Mouse (Mus musculus) hindbrain, embryonic 11.5 days (tissue): ENCODE measurements around the gene Cpsf7. TPM values are rescaled to one million over a fixed set of nuclear protein-coding genes. Genes with fewer than 3 reads are reported as not detected.
A peak's percentile ranks its signal among the peaks of the same experiment; 100 is the strongest.
"Not testable (repeated sequence)": the region's sequence is repeated elsewhere in the genome, so short reads cannot be mapped to it uniquely, and the experiment has no call there.

Source experiments
- ATAC-seq: fragments of 200-750 bp; cut with Nextera tagmentation; 2 replicates; pipeline ENCODE4 v1.8.0; 2017; ENCODE audit warnings: mild to moderate bottlenecking, moderate TSS enrichment, moderate library complexity; ENCODE audit not compliant: low FRiP score
- DNase-seq: peaks from one replicate; pipeline ENCODE4 v3.0.0-alpha.2; 2015; ENCODE audit warnings: low spot score
- H3K27ac ChIP-seq: fragments of 300-500 bp; sonication (generic); 2 replicates; pipeline ENCODE4 v1.5.1; 2014; ENCODE audit warnings: mild to moderate bottlenecking, low read depth, low read length
- H3K27me3 ChIP-seq: fragments of 300-500 bp; sonication (generic); 2 replicates; pipeline ENCODE4 v1.6.1; 2014; ENCODE audit warnings: mild to moderate bottlenecking, low read length, moderate library complexity, mixed read lengths; ENCODE audit not compliant: control insufficient read depth, insufficient read depth
- H3K36me3 ChIP-seq: fragments of 300-500 bp; sonication (generic); 2 replicates; pipeline ENCODE4 v1.6.1; 2014; ENCODE audit warnings: mild to moderate bottlenecking, low read length, moderate library complexity, mixed read lengths; ENCODE audit not compliant: control insufficient read depth, insufficient read depth
- H3K4me1 ChIP-seq: fragments of 300-500 bp; sonication (generic); replicated peaks from 2 replicates; pipeline ENCODE4 v1.6.1; 2014; ENCODE audit warnings: low read length, mixed read lengths; ENCODE audit not compliant: control insufficient read depth, insufficient read depth
- H3K4me2 ChIP-seq: fragments of 300-500 bp; sonication (generic); replicated peaks from 2 replicates; pipeline ENCODE4 v1.6.1; 2014; ENCODE audit warnings: mild to moderate bottlenecking, low read depth, low read length
- H3K4me3 ChIP-seq: fragments of 300-500 bp; sonication (generic); 2 replicates; pipeline ENCODE4 v1.5.1; 2014; ENCODE audit warnings: low read depth, low read length
- H3K9ac ChIP-seq: fragments of 300-500 bp; sonication (generic); 2 replicates; pipeline ENCODE4 v1.6.1; 2014; ENCODE audit warnings: low read depth, low read length
- H3K9me3 ChIP-seq: fragments of 300-500 bp; sonication (generic); 2 replicates; pipeline ENCODE4 v1.6.1; 2016; ENCODE audit warnings: low read length; ENCODE audit not compliant: control insufficient read depth
- WGBS: fragments of 180-500 bp; shearing (Covaris S2); extraction: QIAGEN DNeasy Blood & Tissue Kit; methylation state at CpG from one replicate; pipeline ENCODE4 v1.1.7; 2014; 5-methylcytosine and 5-hydroxymethylcytosine counted together
- polyA plus RNA-seq: library from polyadenylated mRNA; unstranded; fragments of >200 nt; fragmentation: Nextera tagmentation; extraction: Ambion mirVana; gene quantifications from 2 replicates; pipeline ENCODE4 v1.2.1, GENCODE M21; 2014

Gene Cpsf7
- polyA plus RNA-seq, 1 experiment from 2014 or later = 60.9 TPM

DNA sequence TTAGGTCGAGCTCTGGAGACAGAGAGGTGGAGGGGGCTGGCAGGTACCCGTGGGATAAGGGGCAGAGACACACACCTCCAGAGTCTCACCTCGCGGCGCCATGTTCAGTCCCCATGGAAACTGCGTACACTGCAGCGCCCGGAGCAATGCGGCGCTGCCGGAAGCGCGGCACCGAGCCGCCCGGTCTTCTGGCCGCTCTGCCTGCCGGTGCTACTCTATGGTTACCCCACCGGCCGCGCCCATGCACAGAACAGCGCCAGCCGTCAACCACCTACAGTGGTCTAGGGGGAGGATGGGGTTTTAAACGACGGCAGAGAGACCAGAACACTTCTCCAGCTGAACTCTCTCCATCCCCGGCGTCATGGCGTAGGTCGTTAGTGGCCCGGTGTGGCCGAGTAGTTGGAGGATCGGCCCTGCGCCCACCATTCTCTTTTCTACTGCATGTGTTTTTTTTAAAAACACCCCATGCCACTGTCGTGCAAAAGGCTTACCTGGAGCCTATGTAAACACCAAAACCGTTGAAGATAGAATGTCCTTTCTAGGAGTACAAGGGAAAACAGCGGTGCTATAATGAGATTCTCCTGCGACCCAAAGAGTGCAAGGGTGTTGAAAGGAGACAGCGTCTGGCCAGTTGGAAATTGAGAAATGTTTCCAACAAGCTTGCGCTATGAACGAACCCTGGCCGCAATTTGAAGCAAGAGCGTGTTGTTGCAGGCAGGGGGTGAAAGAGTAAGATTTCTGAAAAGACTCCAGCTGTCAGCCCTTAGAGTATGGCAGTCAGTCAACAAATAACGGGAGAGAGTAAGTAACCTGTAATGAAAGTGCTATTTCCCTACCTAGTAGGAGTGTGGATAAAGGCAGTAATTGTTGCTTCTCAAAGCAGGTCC, 30.8 kb downstream of the Cpsf7 start, which contains the start of gene Tmem216:
TSS of gene Tmem216 (minus strand) at position 615 of the 887 bp plus-strand sequence.
- peak; percentile 98 for ATAC-seq
- no peaks in the 10 kb centered on the region for H3K27me3 ChIP-seq
- no peaks in the 10 kb centered on the region; the same call in 1 of the 2 replicates for H3K4me1 ChIP-seq
- WGBS = 1% methylated on average over 40 of the region's 43 CpGs
- H3K4me2 ChIP-seq = peak within 1 kb of the TSS; percentile 84
- H3K36me3 ChIP-seq = no peaks in the 10 kb centered on the region
- peak within 1 kb of the TSS; percentile 79 for H3K27ac ChIP-seq
- peak; percentile 84 for DNase-seq
- peak within 1 kb of the TSS; percentile 59 for H3K9ac ChIP-seq
- H3K4me3 ChIP-seq = peak within 1 kb of the TSS; percentile 65
- no peaks in the 10 kb centered on the region for H3K9me3 ChIP-seq

GRCm38 (mm10) chr19:10557001-10557400, 31.9 kb downstream of the Cpsf7 start:
- ATAC-seq = no peak

GRCm38 (mm10) chr19:10557430-10557829, 32.4 kb downstream of the Cpsf7 start:
- Histone ChIP-seq H3K27ac (no peak overlapping the region), H3K9ac (no peak overlapping the region), H3K4me3 (no peak overlapping the region), H3K36me3 (no peaks in the 10 kb centered on the region), H3K4me1 (no peaks in the 10 kb centered on the region; the same call in 1 of the 2 replicates), H3K4me2 (no peak overlapping the region), H3K27me3 (no peaks in the 10 kb centered on the region), H3K9me3 (no peaks in the 10 kb centered on the region)
- no peak for ATAC-seq
- 68% methylated on average over 2 of the region's 2 CpGs for WGBS
- no peak for DNase-seq

More at GRCm38 (mm10) chr19:10557001-10557400, 31.9 kb downstream of the Cpsf7 start:
- Histone ChIP-seq H3K27ac (no peak overlapping the region), H3K27me3 (no peaks in the 10 kb centered on the region), H3K4me1 (no peaks in the 10 kb centered on the region; the same call in 1 of the 2 replicates), H3K9me3 (no peaks in the 10 kb centered on the region), H3K9ac (no peak overlapping the region), H3K36me3 (no peaks in the 10 kb centered on the region), H3K4me3 (no peak overlapping the region), H3K4me2 (no peak overlapping the region)
- DNase-seq = no peak
- WGBS = 61% methylated on average over 2 of the region's 2 CpGs

- not testable (repeated sequence) for DNase-seq, H3K9ac ChIP-seq, ATAC-seq, H3K9me3 ChIP-seq, H3K27ac ChIP-seq, H3K4me2 ChIP-seq, H3K4me1 ChIP-seq, H3K36me3 ChIP-seq, H3K4me3 ChIP-seq, H3K27me3 ChIP-seq
- 78% methylated on average over 4 of the region's 4 CpGs for WGBS
Measured at GRCm38 (mm10) chr19:10557837-10558375, 32.8 kb downstream of the Cpsf7 start.

- H3K36me3 ChIP-seq = no peaks in the 10 kb centered on the region
- no peak overlapping the region for H3K4me2 ChIP-seq
- WGBS = 31% methylated on average over 5 of the region's 5 CpGs
- no peak overlapping the region for H3K4me3 ChIP-seq
- ATAC-seq = no peak
- DNase-seq = no peak
- no peak overlapping the region for H3K27ac ChIP-seq
- no peaks in the 10 kb centered on the region for H3K27me3 ChIP-seq
- H3K9ac ChIP-seq = no peak overlapping the region
- H3K4me1 ChIP-seq = no peaks in the 10 kb centered on the region; the same call in 1 of the 2 replicates
- no peaks in the 10 kb centered on the region for H3K9me3 ChIP-seq
Measured at GRCm38 (mm10) chr19:10560108-10560507, 35.0 kb downstream of the Cpsf7 start.

GRCm38 (mm10) chr19:10561558-10562314, 36.7 kb downstream of the Cpsf7 start:
- Histone ChIP-seq H3K36me3 (no peaks in the 10 kb centered on the region), H3K9ac (no peak overlapping the region), H3K27me3 (no peaks in the 10 kb centered on the region), H3K4me1 (no peaks in the 10 kb centered on the region), H3K4me3 (no peak overlapping the region), H3K9me3 (no peaks in the 10 kb centered on the region), H3K4me2 (no peak overlapping the region), H3K27ac (no peak overlapping the region)
- ATAC-seq (no peak), DNase-seq (no peak)
- 70% methylated on average over 6 of the region's 6 CpGs for WGBS

GRCm38 (mm10) chr19:10562351-10562750, 37.3 kb downstream of the Cpsf7 start:
- H3K27ac ChIP-seq = no peak overlapping the region
- no peaks in the 10 kb centered on the region for H3K27me3 ChIP-seq
- no peaks in the 10 kb centered on the region for H3K9me3 ChIP-seq
- no peak overlapping the region for H3K9ac ChIP-seq
- no peaks in the 10 kb centered on the region for H3K4me1 ChIP-seq
- no peak for ATAC-seq
- no peak overlapping the region for H3K4me2 ChIP-seq
- H3K4me3 ChIP-seq = no peak overlapping the region
- no peak for DNase-seq
- no peaks in the 10 kb centered on the region for H3K36me3 ChIP-seq
- WGBS = 63% methylated on average over 5 of the region's 5 CpGs

- no peak overlapping the region for H3K4me2 ChIP-seq
- no peaks in the 10 kb centered on the region for H3K4me1 ChIP-seq
- no peak overlapping the region for H3K4me3 ChIP-seq
- H3K9me3 ChIP-seq = no peaks in the 10 kb centered on the region
- 73% methylated on average over 6 of the region's 6 CpGs for WGBS
- no peak for ATAC-seq
- H3K36me3 ChIP-seq = no peaks in the 10 kb centered on the region
- H3K27ac ChIP-seq = no peak overlapping the region
- no peak overlapping the region for H3K9ac ChIP-seq
- H3K27me3 ChIP-seq = no peaks in the 10 kb centered on the region
- DNase-seq = no peak
Measured at GRCm38 (mm10) chr19:10564278-10564677, 39.2 kb downstream of the Cpsf7 start.
